Mouse (Mus musculus): ENCODE data around the gene Ppp1r3e.

Ppp1r3e gene

GRCm38 (mm10) chr14:54883154-54884021, 6.0 kb upstream of the Ppp1r3e start, which contains the start of the genes Bcl2l2 and Gm20521:
Gene Bcl2l2 (plus strand): TSS chr14:54883377.
Gene Gm20521 (plus strand): TSS chr14:54883441.
- DNase-seq (ENCODE audit: low spot score) = peak; percentile 86

- DNase-seq (ENCODE audit: low spot score) = peak; percentile 79
Observed at GRCm38 (mm10) chr14:54876539-54877047, 757 bp downstream of the Ppp1r3e start.

GRCm38 (mm10) chr14:54875844-54876538, 1.4 kb downstream of the Ppp1r3e start:
- DNase-seq (ENCODE audit: low spot score) = no peak

- DNase-seq (ENCODE audit: low spot score) = peak; percentile 55
Observed at GRCm38 (mm10) chr14:54874165-54874564, 3.2 kb downstream of the Ppp1r3e start.

- DNase-seq (ENCODE audit: low spot score) = no peak
Observed at GRCm38 (mm10) chr14:54870861-54871260, 6.5 kb downstream of the Ppp1r3e start, which contains the start of gene Homez. Gene Homez (minus strand): TSS chr14:54870961.

- DNase-seq (ENCODE audit: low spot score) = no peak
Observed at GRCm38 (mm10) chr14:54868026-54868425, 9.3 kb downstream of the Ppp1r3e start.

- DNase-seq (ENCODE audit: low spot score) = no peak
Observed at GRCm38 (mm10) chr14:54866936-54867335, 10.4 kb downstream of the Ppp1r3e start.

- no peak for DNase-seq (ENCODE audit: low spot score)
Observed at GRCm38 (mm10) chr14:54866268-54866667, 11.1 kb downstream of the Ppp1r3e start.

GRCm38 (mm10) chr14:54865626-54866025, 11.7 kb downstream of the Ppp1r3e start:
- no peak for DNase-seq (ENCODE audit: low spot score)

- DNase-seq (ENCODE audit: low spot score) = peak; percentile 19
Observed at GRCm38 (mm10) chr14:54864313-54865036, 12.9 kb downstream of the Ppp1r3e start.

- peak; percentile 81 for DNase-seq (ENCODE audit: low spot score)
Observed at GRCm38 (mm10) chr14:54863501-54864312, 13.6 kb downstream of the Ppp1r3e start.

- peak; percentile 55 for DNase-seq (ENCODE audit: low spot score)
Observed at GRCm38 (mm10) chr14:54860511-54860910, 16.8 kb downstream of the Ppp1r3e start.

GRCm38 (mm10) chr14:54857891-54858290, 19.5 kb downstream of the Ppp1r3e start:
- DNase-seq (ENCODE audit: low spot score) = no peak

GRCm38 (mm10) chr14:54856703-54857102, 20.6 kb downstream of the Ppp1r3e start:
- no peak for DNase-seq (ENCODE audit: low spot score)

GRCm38 (mm10) chr14:54855726-54856125, 21.6 kb downstream of the Ppp1r3e start:
- DNase-seq (ENCODE audit: low spot score) = no peak

- DNase-seq (ENCODE audit: low spot score) = peak; percentile 56
Observed at GRCm38 (mm10) chr14:54843461-54843860, 33.9 kb downstream of the Ppp1r3e start.

GRCm38 (mm10) chr14:54823716-54824115, 53.6 kb downstream of the Ppp1r3e start:
- no peak for DNase-seq (ENCODE audit: low spot score)

All from adipocyte (in vitro differentiated cells).